In the genomic region with DNA sequence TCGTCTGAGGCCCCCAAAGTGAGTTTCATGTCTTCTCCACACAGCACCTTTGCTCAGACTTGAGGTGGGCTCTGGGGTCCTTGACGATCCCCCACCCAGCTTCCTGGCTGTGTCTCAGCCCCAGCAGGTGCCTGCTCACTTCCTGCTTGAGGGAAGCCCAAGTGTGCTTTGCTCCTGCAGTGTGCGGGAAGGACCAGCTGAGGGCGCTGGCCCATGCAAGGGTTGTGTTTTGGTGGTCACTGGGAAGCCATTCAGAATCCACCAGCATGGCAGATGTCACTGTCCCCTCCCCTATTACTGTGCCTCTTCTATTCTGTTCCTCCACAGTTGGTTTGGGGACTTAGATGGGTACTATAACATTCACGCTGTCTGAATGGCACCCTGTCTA, we compare ENCODE assay signal across 8 mouse cellular contexts. TPM values are rescaled to one million over a fixed set of nuclear protein-coding genes. Genes with fewer than 3 reads are reported as not detected.
DNase-seq lines count a peak whose midpoint lies in the region; ATAC-seq and TF ChIP-seq lines count a peak whose summit lies in the region.

No protein-coding gene starts in this region.

- WGBS in heart, embryonic 15.5 days = 50% methylated on average over 5 of the region's 5 CpGs
- WGBS in midbrain, embryonic 14.5 days = 39% methylated on average over 5 of the region's 5 CpGs

- H3K4me2 ChIP-seq in heart, embryonic 15.5 days = no peak overlapping the region
- no peak overlapping the region for H3K4me2 ChIP-seq in midbrain, embryonic 14.5 days (ENCODE audit: low read length)

- TF ChIP-seq CTCF in brain, embryonic 14.5 days (IDR thresholded peaks at IDR 0.05; ENCODE audit: borderline replicate concordance, extremely low read depth, insufficient read depth, insufficient read length) = peak; percentile 45; the same call in 1 of the 2 replicates

- peaks cover 34% of the 10 kb centered on the region for H3K4me1 ChIP-seq in heart, embryonic 15.5 days (replicated peaks)
- 0 out of 2 replicates have a peak, but pooled peaks cover 6% of the 10 kb centered on the region for H3K4me1 ChIP-seq in midbrain, embryonic 14.5 days (ENCODE audit: control insufficient read depth, insufficient read depth, low read length)

- no peaks in the 10 kb centered on the region for H3K27me3 ChIP-seq in heart, embryonic 15.5 days
- no peaks in the 10 kb centered on the region for H3K27me3 ChIP-seq in midbrain, embryonic 14.5 days (ENCODE audit: control insufficient read depth, insufficient read depth, low read length)

- peak overlapping the region; percentile 12; the same call in 1 of the 2 replicates for H3K27ac ChIP-seq in heart, embryonic 15.5 days
- no peak overlapping the region for H3K27ac ChIP-seq in midbrain, embryonic 14.5 days (replicated peaks; ENCODE audit: low read depth, low read length)

- no peaks in the 10 kb centered on the region for H3K36me3 ChIP-seq in heart, embryonic 15.5 days
- no peaks in the 10 kb centered on the region for H3K36me3 ChIP-seq in midbrain, embryonic 14.5 days (ENCODE audit: control insufficient read depth, insufficient read depth, low read length)

- TF ChIP-seq POLR2A in brain, embryonic 14.5 days (IDR thresholded peaks at IDR 0.05; ENCODE audit: borderline replicate concordance, extremely low read depth, insufficient read depth, insufficient read length, poor library complexity, severe bottlenecking) = no peak

- DNase-seq in heart, postnatal 14 days = no peak
- peak; percentile 82 for DNase-seq in A20 (ENCODE audit: low read depth, low spot score)
- DNase-seq in brain, embryonic 14.5 days (ENCODE audit: low read depth) = no peak
- peak; percentile 38 for DNase-seq in midbrain, embryonic 14.5 days
- DNase-seq in cerebellum, adult 11 months = no peak
- DNase-seq in right cerebral cortex, postnatal 4 days = no peak
- DNase-seq in ovary, postnatal 14 days (ENCODE audit: low spot score) = no peak

- no peaks in the 10 kb centered on the region for H3K9me3 ChIP-seq in heart, embryonic 15.5 days (replicated peaks)
- H3K9me3 ChIP-seq in midbrain, embryonic 14.5 days (ENCODE audit: control insufficient read depth, low read length) = no peaks in the 10 kb centered on the region

- intact Hi-C loops in heart, postnatal 14 days (cut with DNase I) = no loop called here

- H3K9ac ChIP-seq in heart, embryonic 15.5 days = no peak overlapping the region
- H3K9ac ChIP-seq in midbrain, embryonic 14.5 days (replicated peaks; ENCODE audit: low read length) = no peak overlapping the region

- H3K4me3 ChIP-seq in heart, embryonic 15.5 days = no peak overlapping the region
- H3K4me3 ChIP-seq in midbrain, embryonic 14.5 days (replicated peaks; ENCODE audit: low read depth, low read length) = no peak overlapping the region

- no peak for ATAC-seq in heart, embryonic 15.5 days (replicated peaks; ENCODE audit: insufficient number of reproducible peaks, insufficient read depth, low FRiP score, low read depth)
- no peak for ATAC-seq in midbrain, embryonic 14.5 days (ENCODE audit: low FRiP score, low TSS enrichment)

RNA-seq across cellular contexts. Expression of a gene that starts 44.8 kb away (rescaled TPM):
- polyA plus RNA-seq in heart, embryonic 15.5 days (2015; fragmentation: Nextera tagmentation; extraction: Ambion mirVana) = 5.6 and 6.6 TPM in 2 replicates
- total RNA-seq in heart, postnatal 14 days (2021) = 1 to 10 TPM; 4.3 to 4.6 TPM
- 4.9 and 5.1 TPM in 2 replicates for polyA plus RNA-seq in brain, embryonic 14.5 days (2012; rRNA removed)
- 6.1 and 6.2 TPM in 2 replicates for polyA plus RNA-seq in midbrain, embryonic 14.5 days (2014; fragmentation: Nextera tagmentation; extraction: Ambion mirVana)

RNA-seq across cellular contexts. Expression of a gene that starts 45.0 kb away (rescaled TPM):
- polyA plus RNA-seq in heart, embryonic 15.5 days (2015; fragmentation: Nextera tagmentation; extraction: Ambion mirVana) = 6.4 and 8.7 TPM in 2 replicates
- total RNA-seq in heart, postnatal 14 days (2021) = 1 to 10 TPM; 3.3 to 3.4 TPM
- polyA plus RNA-seq in brain, embryonic 14.5 days (2012; rRNA removed) = 11.8 and 17.2 TPM in 2 replicates
- polyA plus RNA-seq in midbrain, embryonic 14.5 days (2014; fragmentation: Nextera tagmentation; extraction: Ambion mirVana) = 7.2 and 9.3 TPM in 2 replicates

RNA-seq across cellular contexts. Expression of a gene that starts 56.2 kb away (rescaled TPM):
- 4.7 and 7.4 TPM in 2 replicates for polyA plus RNA-seq in heart, embryonic 15.5 days (2015; fragmentation: Nextera tagmentation; extraction: Ambion mirVana)
- total RNA-seq in heart, postnatal 14 days (2021) = 1 to 10 TPM; 4.5 to 7.2 TPM
- 8.4 and 13.1 TPM in 2 replicates for polyA plus RNA-seq in brain, embryonic 14.5 days (2012; rRNA removed)
- polyA plus RNA-seq in midbrain, embryonic 14.5 days (2014; fragmentation: Nextera tagmentation; extraction: Ambion mirVana) = 9.2 and 9.6 TPM in 2 replicates

Comparison
In these comparisons a context has a peak if more than half of its experiments do, and no peak if none do; other contexts are left out.
1. DNase-seq: peak in A20 (single experiment) and midbrain, embryonic 14.5 days (single experiment); none in heart, postnatal 14 days (0 of 2), brain, embryonic 14.5 days (single experiment), cerebellum, adult 11 months (single experiment), right cerebral cortex, postnatal 4 days (single experiment) and ovary, postnatal 14 days (single experiment).